Mouse (Mus musculus) liver, postnatal 0 days (tissue): ENCODE results near the gene Wnt3. TPM values are rescaled to one million over a fixed set of nuclear protein-coding genes. Genes with fewer than 3 reads are reported as not detected.

Experiments used
- ATAC-seq: fragments of 200-750 bp; cut with Nextera tagmentation; 2 replicates; pipeline ENCODE4 v1.8.0; 2017; ENCODE audit warnings: mild to moderate bottlenecking, moderate library complexity
- DNase-seq: peaks from one replicate; pipeline ENCODE4 v3.0.0-alpha.2; 2016
- H3K27ac ChIP-seq: fragments of 300-500 bp; sonication (generic); 2 replicates; pipeline ENCODE4 v1.5.1; 2014; ENCODE audit warnings: antibody characterized with exemption, moderate library complexity, mild to moderate bottlenecking, low read depth
- H3K27me3 ChIP-seq: fragments of 300-500 bp; sonication (generic); 2 replicates; pipeline ENCODE4 v1.6.1; 2014; ENCODE audit warnings: low read length, control low read depth, mixed read lengths; ENCODE audit not compliant: insufficient read depth
- H3K36me3 ChIP-seq: fragments of 300-500 bp; sonication (generic); replicated peaks from 2 replicates; pipeline ENCODE4 v1.6.1; 2014; ENCODE audit warnings: mild to moderate bottlenecking, control low read depth, low read length, moderate library complexity, mixed read lengths; ENCODE audit not compliant: insufficient read depth
- H3K4me1 ChIP-seq: fragments of 300-500 bp; sonication (generic); 2 replicates; pipeline ENCODE4 v1.6.1; 2014; ENCODE audit warnings: antibody characterized with exemption, mild to moderate bottlenecking, control low read depth; ENCODE audit not compliant: insufficient read depth
- H3K4me2 ChIP-seq: fragments of 300-500 bp; sonication (generic); 2 replicates; pipeline ENCODE4 v1.6.1; 2014; ENCODE audit warnings: low read depth, mild to moderate bottlenecking, low read length, moderate library complexity, mixed read lengths
- H3K4me3 ChIP-seq: fragments of 300-500 bp; sonication (generic); 2 replicates; pipeline ENCODE4 v1.5.1; 2014; ENCODE audit warnings: low read depth, low read length
- H3K9ac ChIP-seq: fragments of 300-500 bp; sonication (generic); replicated peaks from 2 replicates; pipeline ENCODE4 v1.6.1; 2014; ENCODE audit warnings: mild to moderate bottlenecking, moderate library complexity
- H3K9me3 ChIP-seq: fragments of 300-500 bp; sonication (generic); 2 replicates; pipeline ENCODE4 v1.6.1; 2016; ENCODE audit warnings: mild to moderate bottlenecking, control low read depth, low read length, mixed read lengths
- CTCF ChIP-seq: sonication (generic); IDR thresholded peaks from 2 replicates; pipeline ENCODE4 v1.5.1; 2016; ENCODE audit warnings: antibody characterized with exemption, low read depth
- EP300 ChIP-seq: IDR thresholded peaks from 2 replicates; pipeline ENCODE4 v1.6.1; 2016; ENCODE audit warnings: antibody characterized with exemption, low read depth, mild to moderate bottlenecking
- WGBS: fragments of 180-500 bp; shearing (Covaris S2); extraction: QIAGEN DNeasy Blood & Tissue Kit; methylation state at CpG from one replicate; pipeline ENCODE4 v1.1.7; 2014; ENCODE audit not compliant: insufficient replicate concordance; 5-methylcytosine and 5-hydroxymethylcytosine counted together
- polyA plus RNA-seq: library from polyadenylated mRNA; unstranded; fragments of >200 nt; fragmentation: Nextera tagmentation; extraction: Ambion mirVana; gene quantifications from 2 replicates; pipeline ENCODE4 v1.2.1, GENCODE M21; 2015

Wnt3 gene
- polyA plus RNA-seq, 1 experiment from 2014 or later, result not detected

DNA sequence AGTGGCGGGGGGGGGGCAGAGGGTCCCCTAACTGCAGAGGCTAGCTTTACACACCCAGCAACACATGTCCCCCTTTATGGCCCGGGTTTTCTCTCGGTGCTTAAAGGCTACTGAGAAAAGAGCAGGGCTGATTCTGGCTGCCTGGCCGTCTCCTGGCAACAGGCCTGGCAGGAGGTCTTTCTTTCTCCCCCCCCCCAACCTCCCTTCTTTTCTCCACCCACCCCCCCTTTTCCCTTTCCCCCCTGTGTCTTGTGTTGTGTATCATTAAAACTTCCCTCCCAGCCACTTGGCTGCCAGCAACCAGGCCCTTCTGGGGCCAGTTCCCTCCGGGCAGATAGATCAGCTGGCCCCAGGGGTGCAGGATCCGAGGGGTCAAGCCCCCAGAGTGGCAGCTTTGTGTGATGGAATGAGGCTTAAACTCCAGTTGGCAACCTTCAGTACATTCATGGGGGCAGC lies 8.4 kb upstream of the Wnt3 start:
- no peak overlapping the region for H3K9ac ChIP-seq
- no peaks in the 10 kb centered on the region for H3K4me1 ChIP-seq
- H3K27me3 ChIP-seq, result peaks cover 15% of the 10 kb centered on the region
- WGBS, result 37% methylated on average over 6 of the region's 6 CpGs
- no peak for TF ChIP-seq EP300
- no peak for TF ChIP-seq CTCF
- no peaks in the 10 kb centered on the region for H3K36me3 ChIP-seq
- no peak overlapping the region for H3K4me2 ChIP-seq
- H3K4me3 ChIP-seq, result no peak overlapping the region
- no peak for ATAC-seq
- no peak overlapping the region for H3K27ac ChIP-seq
- no peak for DNase-seq
- H3K9me3 ChIP-seq, result 0 out of 2 replicates have a peak, but pooled peaks cover 2% of the 10 kb centered on the region

DNA sequence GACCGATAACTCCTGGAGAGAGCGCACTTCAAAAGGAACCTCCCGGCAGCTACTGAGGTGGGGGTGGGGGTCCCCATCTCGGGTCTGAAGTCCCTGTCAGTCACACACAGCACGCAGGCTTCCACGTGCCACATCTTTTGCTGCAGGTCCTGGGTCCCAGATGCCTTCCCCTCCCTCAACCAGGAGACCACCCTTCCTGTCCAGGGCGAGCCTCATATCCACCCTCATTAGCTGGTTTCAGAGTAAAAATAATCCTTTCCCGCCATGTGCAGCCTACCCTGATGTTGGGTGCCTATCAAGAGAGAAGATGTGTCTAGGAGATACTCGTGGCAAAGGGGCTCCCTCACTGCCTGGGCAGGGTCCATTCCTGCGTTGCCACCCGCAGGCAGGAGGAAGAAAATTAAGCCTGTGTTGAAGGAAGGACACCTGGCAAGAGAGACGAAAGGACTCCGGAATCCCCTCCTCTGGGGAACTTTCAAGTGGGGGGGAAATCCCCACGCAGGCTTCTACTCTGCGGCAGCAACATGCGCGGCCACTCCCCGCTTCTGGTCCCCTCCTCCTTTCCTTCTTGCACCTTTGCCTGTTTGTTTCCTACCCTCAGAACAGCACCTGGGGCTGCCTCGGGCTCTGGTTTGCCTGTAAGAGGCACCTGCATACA lies 2.7 kb upstream of the Wnt3 start:
- TF ChIP-seq CTCF (no peak), EP300 (no peak)
- WGBS, result 3% methylated on average over 19 of the region's 19 CpGs
- no peak for DNase-seq
- Histone ChIP-seq H3K27ac (no peak overlapping the region), H3K9me3 (no peaks in the 10 kb centered on the region), H3K4me1 (peaks cover 5% of the 10 kb centered on the region; the same call in 1 of the 2 replicates), H3K36me3 (no peaks in the 10 kb centered on the region), H3K9ac (no peak overlapping the region), H3K27me3 (peaks cover 72% of the 10 kb centered on the region), H3K4me3 (no peak overlapping the region), H3K4me2 (no peak overlapping the region)
- ATAC-seq, result no peak

DNA sequence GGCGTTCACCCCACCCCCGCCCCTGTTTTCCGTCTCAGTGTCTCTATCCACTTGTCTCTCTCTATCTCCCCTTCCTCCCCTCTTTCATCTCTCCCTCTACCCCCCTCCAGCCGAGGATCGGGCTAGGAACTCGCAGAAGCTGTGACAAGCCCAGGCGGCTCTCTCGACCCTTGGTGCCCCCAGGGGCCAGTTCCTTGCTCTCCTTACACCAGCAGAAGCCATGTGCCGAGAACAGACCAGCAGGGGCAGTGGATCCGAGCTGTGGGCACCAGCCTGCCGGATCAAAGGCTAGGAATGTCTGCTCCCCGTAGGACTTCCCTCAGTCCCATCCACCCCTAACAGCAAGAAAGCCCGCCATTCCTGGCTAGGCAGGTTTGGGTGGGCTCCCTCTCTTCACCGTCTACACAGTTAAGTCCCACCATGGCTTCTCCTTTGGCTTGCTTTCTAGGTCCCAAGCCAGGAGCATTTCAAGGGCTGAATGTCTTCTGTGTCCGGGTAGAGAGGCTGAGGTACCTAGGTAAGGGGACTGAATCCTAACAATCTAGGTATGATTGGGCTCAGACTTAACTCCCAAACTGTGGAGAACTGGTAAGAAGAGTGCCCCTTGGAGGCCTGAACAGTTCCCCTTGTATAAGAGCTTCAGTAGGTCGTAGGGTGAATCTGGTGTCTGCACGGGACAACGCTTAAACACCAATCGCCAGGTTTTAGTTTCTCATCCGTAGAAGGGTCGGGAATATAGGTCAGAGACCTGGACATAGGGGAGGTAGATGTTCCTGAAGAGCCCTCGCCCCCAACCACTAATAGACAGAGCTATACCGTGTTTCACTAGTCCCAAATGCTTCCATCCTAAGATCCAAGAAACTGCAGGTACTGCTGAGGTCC lies 1.2 kb upstream of the Wnt3 start:
- Histone ChIP-seq H3K27ac (no peak overlapping the region), H3K36me3 (no peaks in the 10 kb centered on the region), H3K4me3 (peak overlapping the region; percentile 15; the same call in 1 of the 2 replicates), H3K27me3 (peaks cover 80% of the 10 kb centered on the region), H3K4me2 (no peak overlapping the region; the same call in 1 of the 2 replicates), H3K4me1 (peaks cover 5% of the 10 kb centered on the region; the same call in 1 of the 2 replicates), H3K9me3 (no peaks in the 10 kb centered on the region), H3K9ac (no peak overlapping the region)
- ATAC-seq (no peak), DNase-seq (no peak)
- TF ChIP-seq EP300, result no peak
- no peak for TF ChIP-seq CTCF
- 2% methylated on average over 23 of the region's 23 CpGs for WGBS

DNA sequence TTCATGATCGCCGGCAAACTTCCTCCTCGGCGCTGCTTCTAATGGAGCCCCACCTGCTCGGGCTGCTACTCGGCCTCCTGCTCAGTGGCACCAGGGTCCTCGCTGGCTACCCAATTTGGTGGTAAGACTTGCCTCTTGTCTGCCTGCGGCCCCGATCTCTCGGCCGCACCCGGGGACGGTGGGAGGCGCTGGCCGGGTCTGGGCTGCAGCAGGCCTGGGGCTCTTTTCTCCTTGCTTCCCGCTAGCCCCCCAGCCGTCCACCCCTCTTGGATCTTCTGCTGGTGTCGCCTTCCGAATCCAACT lies 229 bp downstream of the Wnt3 start:
- Histone ChIP-seq H3K27ac (no peak overlapping the region), H3K4me1 (peaks cover 5% of the 10 kb centered on the region; the same call in 1 of the 2 replicates), H3K36me3 (no peaks in the 10 kb centered on the region), H3K9me3 (no peaks in the 10 kb centered on the region), H3K4me2 (no peak overlapping the region), H3K4me3 (0 out of 2 replicates have a peak overlapping the region, but pooled peaks have one; percentile 15), H3K27me3 (peaks cover 81% of the 10 kb centered on the region), H3K9ac (no peak overlapping the region)
- WGBS, result 2% methylated on average over 19 of the region's 19 CpGs
- DNase-seq, result no peak
- no peak for ATAC-seq
- TF ChIP-seq CTCF (no peak), EP300 (no peak)

DNA sequence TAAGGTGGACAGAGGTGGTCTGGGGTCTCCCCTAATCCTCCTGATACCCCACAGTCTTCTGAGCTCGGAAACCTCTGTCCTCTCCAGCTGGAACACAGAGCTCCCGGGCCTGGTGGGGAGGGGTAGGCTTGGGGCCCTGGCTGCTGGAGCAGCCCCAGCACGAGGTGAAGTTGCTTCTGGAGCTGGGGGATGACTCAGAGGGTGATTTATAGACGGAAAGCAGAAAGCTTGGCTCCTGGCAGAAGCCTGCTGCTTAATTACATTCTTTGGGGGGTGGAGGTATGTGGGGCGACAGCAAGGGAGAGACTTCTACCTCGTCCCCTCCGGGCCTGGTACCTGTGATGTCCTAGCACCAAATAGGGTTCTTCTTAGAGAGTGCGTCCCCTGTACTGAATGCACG lies 6.2 kb downstream of the Wnt3 start:
- Histone ChIP-seq H3K27me3 (peaks cover 23% of the 10 kb centered on the region), H3K27ac (no peak overlapping the region), H3K9ac (no peak overlapping the region), H3K36me3 (no peaks in the 10 kb centered on the region), H3K9me3 (no peaks in the 10 kb centered on the region), H3K4me2 (no peak overlapping the region), H3K4me3 (no peak overlapping the region), H3K4me1 (no peaks in the 10 kb centered on the region)
- 55% methylated on average over 9 of the region's 9 CpGs for WGBS
- DNase-seq, result no peak
- TF ChIP-seq CTCF (no peak), EP300 (no peak)
- no peak for ATAC-seq

DNA sequence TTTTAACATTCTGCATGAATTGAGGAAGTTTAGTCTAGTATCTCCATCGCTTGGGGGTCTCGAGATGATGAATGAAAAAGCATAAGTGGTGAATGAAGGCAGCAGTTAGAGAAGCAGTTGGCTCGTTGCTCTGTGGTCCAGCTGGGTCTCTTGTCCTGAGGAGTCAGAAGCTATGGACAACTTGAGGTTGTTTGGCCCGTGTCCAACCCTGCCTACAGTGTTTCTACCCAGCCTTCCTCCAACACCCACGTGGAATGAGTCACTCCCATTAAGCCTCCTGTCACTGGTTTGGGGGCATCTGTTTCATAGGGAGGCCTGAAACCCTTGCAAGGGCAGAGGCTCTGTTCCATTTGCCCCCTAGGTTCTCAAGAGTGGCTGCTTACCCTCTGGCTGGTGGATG lies 16.0 kb downstream of the Wnt3 start:
- ATAC-seq, result no peak
- Histone ChIP-seq H3K36me3 (no peaks in the 10 kb centered on the region), H3K9ac (no peak overlapping the region), H3K4me3 (no peak overlapping the region), H3K9me3 (no peaks in the 10 kb centered on the region), H3K4me2 (no peak overlapping the region), H3K27ac (no peak overlapping the region), H3K4me1 (no peaks in the 10 kb centered on the region), H3K27me3 (peaks cover 5% of the 10 kb centered on the region)
- no peak for DNase-seq
- WGBS, result 56% methylated on average over 5 of the region's 5 CpGs
- TF ChIP-seq CTCF, result no peak
- no peak for TF ChIP-seq EP300
